Mouse (Mus musculus) embryonic stem cell, embryonic (primary cell): ENCODE measurements around the gene Erc2.

Experiments
- CTCF ChIA-PET, 4 experiments: fragments of 300-600 bp in 2 of 4; fragments of 350-600 bp in 2 of 4; sonication (Branson Sonifier 250); formaldehyde crosslinking; loops; one replicate each; lab custom pipeline; 2022; ENCODE audit warnings: inconsistent platforms in 2 of 4; lab: Charles Lee
- POLR2A ChIA-PET, 4 experiments: fragments of 300-600 bp in 2 of 4; fragments of 350-600 bp in 2 of 4; sonication (Branson Sonifier 250); formaldehyde crosslinking; loops; one replicate each; lab custom pipeline; 2022; ENCODE audit warnings: antibody characterized with exemption in 4 of 4, inconsistent platforms in 1 of 4; lab: Charles Lee

Gene Erc2

DNA sequence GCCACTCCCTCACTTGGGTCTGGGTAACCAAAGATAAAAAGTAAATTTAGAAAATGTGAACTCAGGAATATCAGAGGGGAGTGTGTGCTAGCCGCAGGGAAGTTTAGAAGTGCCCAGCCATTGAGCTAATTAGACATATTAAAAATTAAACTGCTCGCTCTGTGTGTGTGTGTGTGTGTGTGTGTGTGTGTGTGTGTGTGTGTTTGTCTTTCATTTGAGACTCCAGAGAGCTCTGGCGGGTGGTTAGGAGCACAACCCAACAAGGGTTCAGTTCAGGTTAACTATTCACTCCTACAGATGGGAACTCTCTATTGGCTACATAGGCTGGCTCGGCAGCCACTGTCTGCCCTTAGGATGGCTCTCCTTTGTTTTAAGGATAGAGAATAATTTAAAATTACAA is 97.4 kb downstream of the Erc2 start:
- CTCF ChIA-PET = interaction anchor here in 1 of 4 experiments (0.6 kb wide), 1 partner anchor 611 kb away, joined by 3 read pairs; no protein-coding TSS in a partner anchor
- POLR2A ChIA-PET = no interaction called here

DNA sequence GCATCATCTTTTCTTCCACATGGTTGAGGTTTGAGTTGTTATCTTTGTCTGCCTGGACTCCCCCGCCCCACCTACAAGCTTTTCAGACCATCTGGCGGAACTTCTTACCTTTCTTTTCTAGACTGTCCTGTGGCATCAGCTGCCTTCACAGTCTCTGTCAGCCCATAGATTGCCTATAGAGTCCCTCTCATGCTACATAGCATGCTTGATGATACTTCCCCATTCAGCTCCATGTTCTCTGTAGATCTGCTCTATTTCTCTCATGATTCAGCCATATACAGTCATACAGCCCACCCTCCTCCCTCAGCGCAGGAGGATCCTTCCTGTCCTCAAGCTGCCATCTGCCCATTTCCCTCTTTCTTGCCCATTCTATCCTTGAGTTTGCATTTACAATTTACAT is 98.7 kb downstream of the Erc2 start:
- CTCF ChIA-PET = no interaction called here
- POLR2A ChIA-PET = interaction anchor here in 2 of 4 experiments (0.8 to 1.7 kb wide), 2 partner anchors 55 to 373 kb away, joined by 3 to 5 read pairs; no protein-coding TSS in a partner anchor

DNA sequence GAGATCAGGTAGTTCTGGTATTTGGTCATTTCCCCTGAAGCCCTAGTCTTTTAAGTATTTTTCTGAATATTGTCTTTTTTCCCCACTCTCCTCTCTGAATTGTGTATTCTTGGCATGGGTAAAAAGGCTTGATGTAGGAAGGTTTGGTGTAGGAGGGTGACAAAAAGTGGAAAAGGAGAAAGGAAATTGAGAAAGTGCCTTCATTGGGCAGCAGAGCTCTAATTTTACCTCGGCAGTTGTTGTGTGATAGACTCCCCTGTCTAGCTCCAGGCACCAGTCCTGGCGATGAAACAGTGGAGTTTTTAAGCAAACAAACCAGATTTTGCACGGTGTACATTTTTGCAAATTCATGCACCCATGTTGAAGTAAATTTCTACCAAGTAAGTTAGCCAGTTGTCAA is 99.5 kb downstream of the Erc2 start:
- CTCF ChIA-PET = interaction anchor here in 2 of 4 experiments (0.5 to 0.6 kb wide), 2 partner anchors 160 to 539 kb away, joined by 3 to 14 read pairs; no protein-coding TSS in a partner anchor
- POLR2A ChIA-PET = interaction anchor here in 1 of 4 experiments (0.9 to 1.7 kb wide), 2 partner anchors 9 to 55 kb away, joined by 3 read pairs; no protein-coding TSS in a partner anchor

DNA sequence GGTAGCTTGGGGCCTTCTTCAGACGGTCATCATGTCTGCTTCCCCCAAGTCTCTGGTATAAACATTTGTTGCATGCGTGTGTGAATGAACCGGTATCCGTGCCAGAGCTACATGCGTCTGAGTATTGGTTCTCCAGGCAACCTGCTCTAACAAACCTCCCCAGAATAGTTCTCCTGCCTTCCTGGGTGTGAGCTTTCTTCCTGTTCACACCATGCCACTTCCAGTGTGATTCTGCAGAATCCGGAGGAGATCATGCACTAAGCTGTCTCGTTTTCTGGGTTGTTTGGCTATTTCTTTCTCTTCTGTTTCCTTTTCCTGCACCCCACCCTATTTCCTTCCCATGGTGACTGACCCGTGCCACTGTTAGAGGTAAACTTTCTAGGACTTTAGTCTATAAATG is 105.3 kb downstream of the Erc2 start:
- ChIA-PET CTCF (interaction anchor here in 3 of 4 experiments (0.6 to 1.2 kb wide), 8 partner anchors 13 to 138 kb away, joined by 3 to 6 read pairs (median 3); partner anchors contain the start of gene Erc2 (in 1 of the 3)), POLR2A (interaction anchor here in 2 of 4 experiments (0.6 to 1.4 kb wide), 3 partner anchors 135 to 294 kb away, joined by 3 to 4 read pairs (median 3); no protein-coding TSS in a partner anchor)

DNA sequence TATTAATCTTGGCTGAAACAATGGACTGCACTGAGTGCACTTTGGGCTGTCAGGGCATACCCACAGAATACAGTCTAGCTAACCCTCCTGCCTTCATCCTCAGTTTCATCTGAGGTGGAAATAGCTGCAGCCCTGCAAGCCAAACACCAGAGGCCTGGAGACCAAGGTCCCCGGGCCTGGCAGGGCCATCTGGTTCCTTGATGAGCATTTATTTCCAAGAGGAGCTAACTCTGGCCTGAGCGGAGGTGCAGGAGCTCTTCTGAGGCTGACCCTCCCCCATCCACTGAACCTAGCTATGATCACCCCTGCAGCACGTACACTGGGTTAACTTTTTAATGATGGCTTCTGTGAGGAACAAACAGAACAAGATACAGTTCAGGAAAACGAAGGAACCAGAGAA is 108.9 kb downstream of the Erc2 start:
- ChIA-PET POLR2A (interaction anchor here in 1 of 4 experiments (1.1 to 1.5 kb wide), 3 partner anchors 9 to 138 kb away, joined by 3 read pairs; no protein-coding TSS in a partner anchor), CTCF (interaction anchor here (0.7 to 1.5 kb wide), 5 partner anchors 27 to 135 kb away, joined by 3 to 5 read pairs (median 4); no protein-coding TSS in a partner anchor)

DNA sequence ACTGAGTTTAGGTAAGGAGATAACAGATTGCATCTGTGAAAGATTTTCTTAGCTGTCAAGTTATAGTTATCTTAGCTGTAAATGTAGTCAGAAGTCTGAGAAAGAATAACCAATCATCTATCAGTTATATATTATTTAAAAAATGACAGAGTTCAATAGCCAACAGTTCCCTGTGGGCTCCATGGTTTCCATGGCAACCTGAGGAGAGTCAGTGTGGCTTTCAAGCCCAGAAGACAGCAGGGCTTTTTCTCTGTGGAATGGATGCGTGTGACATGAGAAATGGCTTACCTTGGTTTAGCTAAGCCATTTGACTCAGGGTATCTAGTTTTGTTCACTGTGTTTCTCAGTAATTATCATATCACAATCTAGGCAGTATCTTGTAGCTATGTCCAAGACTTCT is 117.2 kb downstream of the Erc2 start:
- POLR2A ChIA-PET = interaction anchor here in 1 of 4 experiments (1.0 to 1.1 kb wide), 2 partner anchors 117 to 143 kb away, joined by 3 read pairs; partner anchors contain the start of gene Erc2
- CTCF ChIA-PET = interaction anchor here in 3 of 4 experiments (0.6 to 4.7 kb wide), 5 partner anchors 11 to 149 kb away, joined by 3 to 42 read pairs (median 20); no protein-coding TSS in a partner anchor

DNA sequence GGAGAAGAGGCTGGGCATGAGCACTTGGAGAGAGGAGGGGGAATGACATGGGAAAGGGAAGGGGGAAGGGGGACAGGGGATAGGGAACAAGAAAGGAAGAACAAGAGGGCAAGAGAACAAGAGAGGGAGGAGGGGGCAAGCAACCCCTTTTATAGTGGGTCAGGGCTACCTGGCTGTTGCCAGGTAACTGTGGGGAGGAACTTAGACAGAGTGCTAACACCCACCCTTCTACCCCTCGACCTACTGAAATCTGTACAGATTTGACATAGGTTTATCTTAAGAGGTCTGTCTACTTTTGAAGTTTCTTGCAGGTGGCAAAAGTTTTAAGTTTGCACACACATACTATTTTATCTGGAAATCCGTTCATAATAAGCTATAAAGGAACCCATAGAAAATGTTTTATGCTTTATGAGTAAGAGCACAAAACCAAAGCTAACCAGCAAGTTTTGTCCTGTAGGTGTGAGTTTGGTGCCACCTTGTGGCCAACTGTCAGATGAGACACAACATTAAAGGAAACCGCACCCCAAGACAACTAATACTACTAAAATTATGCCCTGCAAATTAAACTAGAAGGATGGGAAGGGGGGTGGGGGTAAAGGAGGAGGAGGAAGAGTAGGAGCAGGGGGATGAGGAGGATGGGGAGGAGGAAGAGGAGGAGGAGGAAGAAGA is 119.2 kb downstream of the Erc2 start:
- ChIA-PET POLR2A (interaction anchor here in 2 of 4 experiments (0.6 to 1.8 kb wide), 4 partner anchors 72 to 1192 kb away, joined by 3 to 4 read pairs (median 4); no protein-coding TSS in a partner anchor), CTCF (interaction anchor here (0.6 to 4.7 kb wide), 39 partner anchors 12 to 1346 kb away, joined by 3 to 42 read pairs (median 4); partner anchors contain the start of gene Ccdc66 (in 1 of the 4))

DNA sequence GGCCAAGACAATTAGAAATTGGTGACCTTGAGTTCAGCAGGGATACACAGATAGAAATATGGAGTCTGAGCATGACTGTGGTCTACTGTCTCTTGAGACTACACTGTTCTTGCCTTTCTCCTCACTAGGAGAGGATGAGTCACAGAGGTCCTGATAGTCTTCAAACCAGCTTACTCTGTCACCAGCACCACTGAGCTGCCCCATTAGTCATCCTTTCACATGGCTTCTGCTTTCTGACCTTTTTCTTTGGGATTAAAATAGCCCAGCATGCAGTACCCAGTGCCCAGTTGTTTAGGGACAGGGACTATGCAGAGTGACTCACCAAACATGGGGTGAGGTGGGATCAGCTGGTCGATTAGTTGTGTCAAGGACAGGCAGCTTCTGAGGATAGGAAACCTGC is 132.1 kb downstream of the Erc2 start:
- ChIA-PET CTCF (no interaction called here), POLR2A (interaction anchor here in 1 of 4 experiments (1.6 kb wide), 1 partner anchor 9 kb away, joined by 3 read pairs; no protein-coding TSS in a partner anchor)

DNA sequence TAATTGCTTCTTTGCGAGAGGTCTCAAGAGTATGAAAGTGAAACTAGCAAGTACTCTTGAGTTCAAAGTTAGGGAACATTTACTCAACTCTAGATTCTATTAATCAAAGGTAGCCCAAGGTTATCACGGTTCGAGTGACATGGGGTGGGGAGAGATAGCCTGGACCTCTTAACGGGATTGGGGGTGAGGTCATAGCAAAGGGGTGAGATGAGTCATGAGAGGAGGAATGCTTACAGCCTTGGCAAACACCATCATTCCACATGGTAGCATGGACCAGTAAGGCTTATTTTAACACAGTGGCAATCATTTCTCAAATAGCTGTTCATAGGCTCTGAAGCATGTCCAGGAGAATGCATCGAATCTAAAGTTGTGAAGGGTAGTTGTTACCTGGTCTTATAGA is 134.7 kb downstream of the Erc2 start:
- ChIA-PET CTCF (interaction anchor here in 2 of 4 experiments (0.5 to 1.4 kb wide), 3 partner anchors 14 to 39 kb away, joined by 4 read pairs; no protein-coding TSS in a partner anchor), POLR2A (interaction anchor here in 1 of 4 experiments (0.5 kb wide), 1 partner anchor 676 kb away, joined by 3 read pairs; no protein-coding TSS in a partner anchor)

DNA sequence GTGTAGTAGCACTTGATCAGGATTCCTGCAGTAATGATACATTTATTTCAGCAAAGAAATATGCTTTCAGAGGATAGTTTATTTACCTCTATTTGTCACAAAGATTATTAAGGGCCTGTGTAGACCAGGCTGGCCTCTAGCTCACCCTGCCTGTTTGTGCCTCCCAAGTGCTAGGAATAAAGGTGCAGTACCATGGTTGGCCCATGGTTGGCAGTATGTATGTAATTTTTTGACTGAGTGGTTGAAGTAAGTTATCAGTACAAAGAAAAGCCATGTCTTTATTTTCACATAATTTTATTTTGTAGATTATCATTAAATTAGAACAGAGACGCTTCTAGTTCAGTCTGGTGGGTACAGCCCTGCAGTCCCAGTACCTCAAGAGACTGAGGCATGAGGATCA is 136.0 kb downstream of the Erc2 start:
- ChIA-PET CTCF (interaction anchor here (0.5 to 1.4 kb wide), 13 partner anchors 17 to 788 kb away, joined by 3 to 8 read pairs (median 4); no protein-coding TSS in a partner anchor), POLR2A (no interaction called here)

DNA sequence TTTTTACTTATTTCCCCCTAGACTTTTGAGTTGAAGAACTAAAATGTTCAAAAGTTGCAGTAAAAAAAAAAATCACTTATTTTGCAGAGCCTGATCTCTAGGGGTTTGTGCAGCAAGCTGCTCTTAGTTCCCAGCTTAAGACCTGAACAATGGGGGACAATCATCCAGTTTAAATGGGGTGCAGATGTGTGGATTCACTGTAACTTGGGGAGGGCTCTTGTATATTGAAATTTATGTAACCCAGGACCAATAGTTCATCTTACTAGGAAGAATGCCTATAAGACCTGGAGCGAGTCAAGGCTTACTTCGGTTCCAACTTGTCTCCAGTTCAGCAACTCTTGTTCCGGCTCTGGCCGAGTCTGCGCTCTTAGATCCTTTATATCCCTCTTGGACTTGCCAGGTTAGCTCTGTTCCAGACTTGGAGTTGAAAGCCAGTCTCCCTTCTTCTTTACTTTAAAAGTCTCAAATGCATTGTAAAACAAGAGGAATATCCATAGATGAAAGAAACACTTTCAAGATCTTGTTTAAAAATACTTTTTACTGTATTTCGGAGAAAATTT is 136.9 kb downstream of the Erc2 start:
- POLR2A ChIA-PET = no interaction called here
- CTCF ChIA-PET = interaction anchor here in 2 of 4 experiments (0.7 to 1.2 kb wide), 2 partner anchors 76 to 789 kb away, joined by 3 to 4 read pairs; no protein-coding TSS in a partner anchor

DNA sequence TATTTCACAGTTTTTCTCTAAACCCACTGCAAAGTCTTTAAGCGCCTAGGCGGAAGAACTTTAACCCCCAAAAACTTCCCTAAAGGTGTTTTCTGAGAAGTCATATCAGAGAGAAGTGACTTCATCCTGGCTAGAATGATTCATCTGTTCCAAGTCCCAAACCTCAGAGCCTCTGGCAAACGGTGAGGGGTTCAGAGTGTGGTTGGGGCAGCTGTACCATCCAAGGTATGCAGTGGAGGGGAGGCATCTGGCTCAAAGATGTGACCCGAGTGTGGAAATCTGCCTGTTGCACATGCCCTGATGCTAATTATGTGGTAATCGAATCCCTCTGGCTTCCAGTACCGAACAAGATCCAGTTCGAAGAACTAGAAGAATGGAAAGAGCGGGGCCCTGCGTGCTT is 137.8 kb downstream of the Erc2 start:
- CTCF ChIA-PET = interaction anchor here in 1 of 4 experiments (0.7 kb wide), 1 partner anchor 75 kb away, joined by 3 read pairs; no protein-coding TSS in a partner anchor
- POLR2A ChIA-PET = no interaction called here

DNA sequence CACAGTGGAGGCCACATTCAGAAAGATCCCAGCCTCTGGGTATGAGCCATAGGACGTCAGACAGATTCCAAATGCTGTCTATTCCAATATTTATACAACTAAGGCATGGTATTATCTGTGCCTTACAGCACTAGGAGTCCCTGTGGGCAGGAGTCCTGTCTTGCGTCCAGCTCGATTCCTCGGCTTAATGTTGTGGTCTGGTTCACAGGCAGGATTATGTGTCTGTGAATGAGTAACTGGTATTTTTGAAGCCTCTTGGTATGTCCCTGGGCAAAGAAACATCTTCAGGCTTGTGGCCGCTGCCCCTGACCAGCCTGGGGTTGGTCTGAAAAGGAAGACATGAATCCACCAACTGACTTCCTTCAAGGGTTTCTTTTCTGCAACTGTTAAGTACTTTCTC is 153.1 kb downstream of the Erc2 start:
- ChIA-PET CTCF (no interaction called here), POLR2A (no interaction called here)

DNA sequence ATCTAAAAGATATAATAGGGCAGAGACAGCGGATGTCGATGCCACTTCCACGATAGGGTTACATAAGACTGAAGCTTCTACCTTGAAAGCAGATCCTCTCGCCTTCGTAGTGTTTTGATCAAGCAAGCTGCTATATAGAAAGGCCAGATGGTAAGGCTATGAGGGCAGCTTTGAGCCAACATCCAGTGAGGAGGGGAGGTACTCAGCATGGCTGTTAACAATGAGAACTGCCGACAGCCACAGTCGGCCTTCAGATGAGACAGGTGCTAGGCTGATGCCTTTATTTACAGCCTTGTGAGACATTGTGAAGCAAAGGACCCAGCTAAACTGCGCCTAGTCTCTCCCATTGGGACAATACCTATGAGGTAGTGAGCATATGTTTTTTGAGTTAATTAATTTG is 156.3 kb downstream of the Erc2 start:
- CTCF ChIA-PET = no interaction called here
- POLR2A ChIA-PET = no interaction called here

DNA sequence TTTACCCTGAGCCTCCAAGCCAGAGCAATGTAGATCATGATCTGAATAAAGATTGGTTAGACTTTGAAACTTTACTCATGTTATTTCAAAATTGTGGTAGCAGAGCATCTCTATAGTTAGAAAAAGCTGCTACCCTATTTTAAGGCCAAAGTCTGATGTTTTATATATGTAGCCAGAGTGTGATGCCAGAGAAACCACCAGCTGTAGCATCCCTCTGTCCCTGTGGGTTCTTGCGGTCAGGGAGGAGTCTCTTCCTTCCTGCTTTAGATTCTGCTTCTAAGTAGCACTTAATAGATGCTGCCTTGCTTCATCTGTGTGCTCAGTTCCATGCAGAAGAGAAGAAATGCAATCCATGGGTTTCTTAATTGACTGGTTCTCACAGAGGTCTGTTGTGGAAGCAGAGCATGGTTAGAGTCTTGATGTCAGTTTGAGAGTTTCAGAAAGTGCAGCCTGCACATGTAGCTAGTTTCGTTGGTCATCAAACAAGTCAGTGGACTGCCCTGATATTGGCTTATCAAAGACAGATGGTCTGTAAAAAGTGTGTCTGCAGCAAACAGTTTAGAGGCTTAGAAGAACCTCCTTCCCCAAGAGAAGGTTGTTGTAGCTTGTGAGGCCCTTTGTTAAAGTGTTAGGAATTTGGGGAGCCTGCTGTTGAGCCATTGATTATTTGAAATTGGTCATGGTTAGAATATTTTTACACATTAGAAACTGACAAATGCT is 156.9 kb downstream of the Erc2 start:
- ChIA-PET POLR2A (no interaction called here), CTCF (interaction anchor here in 1 of 4 experiments (0.6 kb wide), 1 partner anchor 1420 kb away, joined by 10 read pairs; no protein-coding TSS in a partner anchor)

DNA sequence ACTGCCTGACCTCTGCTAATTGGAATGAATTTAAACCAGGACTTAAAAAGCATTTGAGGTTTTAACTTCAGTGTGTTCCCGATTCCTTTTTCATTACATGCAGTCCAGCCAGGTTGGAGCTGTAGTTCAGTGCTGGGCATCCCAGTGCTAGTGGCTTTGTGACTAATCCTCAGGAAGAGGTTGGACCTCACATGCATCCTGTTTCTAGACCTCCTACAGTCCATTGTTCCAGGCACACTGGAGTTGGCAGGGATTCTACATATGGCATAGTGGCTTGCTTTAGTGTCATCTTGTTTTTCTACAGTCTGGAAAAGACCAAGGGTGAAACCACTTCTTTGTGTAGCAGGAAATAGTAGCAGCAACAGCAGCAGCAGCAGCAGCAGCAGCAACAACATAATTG is 159.0 kb downstream of the Erc2 start:
- POLR2A ChIA-PET = no interaction called here

DNA sequence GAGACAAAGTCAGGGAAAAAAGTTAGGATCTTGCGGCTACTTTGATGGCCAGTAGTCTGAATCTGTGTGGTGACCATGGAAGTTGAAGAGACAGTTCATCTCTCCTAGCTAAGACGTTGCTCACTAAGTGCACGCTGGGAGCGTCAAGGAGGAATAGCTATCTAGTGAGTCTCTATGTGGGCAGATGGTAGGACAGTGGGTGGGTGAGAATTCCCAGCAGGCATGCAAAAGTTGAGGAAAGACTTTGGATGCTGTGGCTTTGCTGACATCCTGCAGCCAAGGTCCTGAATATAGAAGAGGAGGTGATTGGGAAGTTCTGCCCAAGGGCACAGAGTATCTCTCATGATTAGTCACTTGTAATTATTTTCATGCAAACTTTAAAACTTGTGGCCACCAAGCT is 162.6 kb downstream of the Erc2 start:
- POLR2A ChIA-PET = interaction anchor here in 1 of 4 experiments (1.2 kb wide), 1 partner anchor 13 kb away, joined by 3 read pairs; no protein-coding TSS in a partner anchor
- CTCF ChIA-PET = no interaction called here

More for the DNA sequence above, 159.0 kb downstream of the Erc2 start:
- CTCF ChIA-PET = no interaction called here

DNA sequence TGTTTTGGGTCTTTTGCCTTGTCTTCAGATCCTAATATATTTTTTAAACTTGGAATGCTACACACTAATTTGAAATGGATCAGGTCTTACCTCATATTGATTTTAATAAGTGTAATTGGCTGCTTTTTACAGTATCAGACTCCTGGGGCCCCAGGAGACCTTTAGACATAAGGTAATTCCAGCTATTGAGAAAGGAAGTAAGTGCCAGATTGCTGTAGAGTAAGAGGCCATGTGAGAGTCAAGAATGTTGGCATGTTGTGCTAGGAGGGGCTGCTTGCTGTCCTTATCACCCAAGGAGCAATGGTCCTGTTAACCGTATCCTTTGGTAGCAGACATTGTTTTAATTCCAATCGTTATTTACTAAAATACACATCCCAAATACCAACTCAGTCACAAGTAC is 163.3 kb downstream of the Erc2 start:
- CTCF ChIA-PET = no interaction called here
- POLR2A ChIA-PET = no interaction called here
